Mouse (Mus musculus): Measurements from ENCODE around the gene Srgap1. TPM values are rescaled to one million over a fixed set of nuclear protein-coding genes. Genes with fewer than 3 reads are reported as not detected.

Gene Srgap1
- polyA plus RNA-seq (2017; shearing (Covaris generic)): 0.11 TPM

DNA sequence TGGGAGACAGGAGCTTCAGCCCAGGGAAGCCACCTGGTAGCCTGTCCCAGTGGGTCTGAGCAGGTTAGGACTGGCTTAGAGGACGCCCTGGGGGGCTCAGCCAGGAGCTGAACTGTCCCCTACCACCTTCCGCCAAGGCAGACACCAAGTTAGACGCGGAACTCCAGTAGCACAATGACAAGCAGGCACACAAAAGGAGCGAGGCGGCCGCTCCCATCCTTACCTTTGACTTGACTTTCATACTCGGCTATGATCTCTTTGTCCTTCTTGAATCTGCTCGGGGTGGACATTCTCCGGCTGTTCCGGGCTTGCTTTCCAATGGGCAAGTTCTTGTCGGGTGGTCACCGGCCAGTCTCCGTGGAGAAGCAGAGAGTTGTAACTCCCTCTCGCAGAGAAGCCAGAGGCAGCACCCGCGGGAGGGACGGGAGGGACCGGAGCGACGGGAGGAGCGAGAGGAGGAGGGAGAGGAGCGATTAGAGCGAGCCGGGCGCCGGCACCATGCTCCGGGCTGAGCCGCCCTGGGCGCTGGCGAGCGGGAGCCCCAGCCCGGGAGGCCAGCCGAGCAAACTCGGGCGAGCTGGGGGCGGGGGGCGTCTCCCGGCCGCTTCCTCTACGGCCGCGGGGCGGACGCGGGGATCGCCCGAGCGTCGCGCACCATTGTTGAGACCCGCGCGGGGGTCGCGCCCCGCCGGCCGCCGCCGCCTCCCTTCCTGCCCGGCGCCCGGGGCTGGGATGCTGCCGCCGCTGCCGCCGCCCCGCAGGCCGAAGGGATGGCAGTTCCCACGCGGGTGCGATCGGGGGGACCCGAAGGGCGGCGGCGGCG, at the start of gene Srgap1:
TSS of gene Srgap1 (minus strand) at position 412 of the 823 bp plus-strand sequence.

DNA sequence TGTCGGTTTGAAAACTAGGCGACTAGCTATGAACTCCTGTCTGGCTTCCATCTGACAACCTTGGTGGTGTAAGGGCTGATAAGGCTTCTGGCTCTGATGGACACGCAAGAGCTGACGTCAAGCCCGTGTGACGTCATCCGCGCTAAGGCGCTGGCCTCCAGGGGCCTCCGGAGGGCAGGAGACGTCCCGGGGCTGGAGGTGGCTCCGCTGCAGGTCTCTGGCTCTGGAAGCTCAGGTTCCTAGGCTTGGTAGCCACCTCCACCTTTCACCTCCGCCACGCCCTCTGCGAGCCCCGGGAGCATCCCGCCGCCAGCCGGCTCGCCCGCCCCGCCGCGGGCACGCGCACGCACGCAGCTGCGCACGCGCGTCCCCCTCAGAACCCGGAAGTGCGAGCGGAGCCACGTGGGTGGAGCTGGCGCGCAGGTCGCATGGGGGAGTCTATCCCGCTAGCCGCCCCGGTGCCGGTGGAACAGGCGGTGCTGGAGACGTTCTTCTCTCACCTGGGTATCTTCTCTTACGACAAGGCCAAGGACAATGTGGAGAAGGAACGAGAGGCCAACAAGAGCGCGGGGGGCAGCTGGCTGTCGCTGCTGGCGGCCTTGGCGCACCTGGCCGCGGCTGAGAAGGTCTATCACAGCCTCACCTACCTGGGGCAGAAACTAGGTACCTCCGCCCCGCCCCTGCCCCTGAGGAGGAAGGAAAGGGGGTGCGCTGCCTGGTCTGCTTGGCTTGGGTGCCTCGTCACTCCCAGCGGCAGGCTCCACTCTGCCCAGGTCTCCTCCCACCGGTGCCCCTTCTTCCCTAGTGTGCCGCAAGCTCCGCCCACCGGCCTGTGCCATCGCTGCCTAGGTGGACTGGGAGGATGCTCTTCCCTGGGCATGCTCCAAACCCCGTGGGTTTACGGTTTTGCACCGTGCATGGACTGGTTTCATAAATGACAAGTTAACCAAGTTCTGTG, 307.3 kb downstream of the Srgap1 start, which contains the start of gene BC048403:
TSS of gene BC048403 (plus strand) at position 390 of the 958 bp plus-strand sequence.

Other genes with a start within 250 kb of the Srgap1 start
- gene Rxylt1, start 50.1 kb upstream of the Srgap1 start, polyA plus RNA-seq (2017; shearing (Covaris generic)): 38.4 TPM